Mouse (Mus musculus) midbrain, embryonic 10.5 days (tissue): ENCODE results near the gene Ucp3. TPM values are rescaled to one million over a fixed set of nuclear protein-coding genes. Genes with fewer than 3 reads are reported as not detected.
A peak's percentile ranks its signal among the peaks of the same experiment; 100 is the strongest.

Experiments
- DNase-seq: peaks from one replicate; pipeline ENCODE4 v3.0.0-alpha.2; 2017; ENCODE audit warnings: low spot score
- H3K27ac ChIP-seq: fragments of 300-500 bp; sonication (generic); replicated peaks from 2 replicates; pipeline ENCODE4 v1.5.1; 2016; ENCODE audit warnings: mild to moderate bottlenecking
- H3K27me3 ChIP-seq: fragments of 300-500 bp; sonication (generic); 2 replicates; pipeline ENCODE4 v1.6.1; 2016; ENCODE audit warnings: low read depth, mild to moderate bottlenecking; ENCODE audit not compliant: poor library complexity, severe bottlenecking
- H3K36me3 ChIP-seq: fragments of 300-500 bp; sonication (generic); 2 replicates; pipeline ENCODE4 v1.6.1; 2016; ENCODE audit warnings: mild to moderate bottlenecking, moderate library complexity
- H3K4me1 ChIP-seq: fragments of 300-500 bp; sonication (generic); 2 replicates; pipeline ENCODE4 v1.6.1; 2016
- H3K4me3 ChIP-seq: fragments of 300-500 bp; sonication (generic); 2 replicates; pipeline ENCODE4 v1.5.1; 2016; ENCODE audit warnings: mild to moderate bottlenecking, moderate library complexity
- H3K9me3 ChIP-seq: fragments of 300-500 bp; sonication (generic); replicated peaks from 2 replicates; pipeline ENCODE4 v1.6.1; 2016; ENCODE audit warnings: mild to moderate bottlenecking
- WGBS: fragments of 180-500 bp; shearing (Covaris S2); methylation state at CpG from one replicate; pipeline ENCODE4 v1.1.7; 2016; 5-methylcytosine and 5-hydroxymethylcytosine counted together
- polyA plus RNA-seq: library from polyadenylated mRNA; unstranded; fragments of >200 nt; fragmentation: Nextera tagmentation; extraction: Ambion mirVana; gene quantifications from 2 replicates; pipeline ENCODE4 v1.2.1, GENCODE M21; 2016

Gene Ucp3
- not detected in 2 replicates for polyA plus RNA-seq

DNA sequence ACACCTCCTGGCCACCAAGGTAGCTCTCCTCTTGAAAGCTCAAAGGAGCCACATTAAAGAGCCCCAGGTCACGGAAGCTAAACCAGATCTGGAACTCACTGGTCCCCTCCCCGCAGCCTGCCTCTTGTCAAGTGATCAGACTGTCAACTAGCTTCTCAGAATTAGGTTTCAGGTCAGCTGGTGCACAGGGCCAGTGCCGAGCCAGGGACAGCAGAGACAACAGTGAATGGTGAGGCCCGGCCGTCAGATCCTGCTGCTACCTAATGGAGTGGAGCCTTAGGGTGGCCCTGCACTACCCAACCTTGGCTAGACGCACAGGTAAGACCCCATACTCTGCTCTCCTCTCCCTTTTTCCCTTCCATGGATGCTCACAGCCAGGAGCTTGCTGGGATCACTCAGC, at the start of gene Ucp3:
Gene Ucp3, plus strand, starts transcription at position 214 of the 400 bp plus-strand sequence.
- H3K9me3 ChIP-seq = no peaks in the 10 kb centered on the region
- no peaks in the 10 kb centered on the region for H3K4me1 ChIP-seq
- 88% methylated on average over 6 of the region's 6 CpGs for WGBS
- H3K36me3 ChIP-seq = peaks cover 35% of the 10 kb centered on the region
- H3K27ac ChIP-seq = 0 out of 2 replicates have a peak within 1 kb of the TSS, but pooled peaks have one; percentile 9
- no peaks in the 10 kb centered on the region for H3K27me3 ChIP-seq
- H3K4me3 ChIP-seq = no peak within 1 kb of the TSS
- no peak for DNase-seq

DNA sequence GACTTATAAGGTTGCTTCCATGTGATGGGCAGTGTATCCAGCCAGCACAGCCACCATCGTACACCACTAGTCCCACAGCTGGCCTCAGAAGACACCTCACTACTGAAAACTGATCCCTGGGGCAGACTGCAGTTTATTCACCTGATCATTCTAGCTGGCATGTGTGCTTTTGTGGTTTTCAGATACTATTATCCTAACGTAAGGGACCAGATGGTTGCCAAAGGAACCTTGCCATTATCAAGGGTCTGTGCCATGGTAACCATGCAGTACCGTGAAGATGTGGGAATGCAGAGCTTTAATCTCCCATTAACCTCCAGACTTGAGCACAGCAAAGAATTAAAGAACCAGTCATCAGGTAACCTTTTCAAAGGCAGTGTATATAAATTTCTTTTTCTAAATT, 47.0 kb upstream of the Ucp3 start:
- 90% methylated on average over 3 of the region's 3 CpGs for WGBS
- Histone ChIP-seq H3K4me3 (no peak overlapping the region), H3K9me3 (no peaks in the 10 kb centered on the region), H3K27ac (no peak overlapping the region), H3K27me3 (no peaks in the 10 kb centered on the region), H3K4me1 (no peaks in the 10 kb centered on the region), H3K36me3 (peaks cover 98% of the 10 kb centered on the region)
- no peak for DNase-seq

GRCm38 (mm10) chr7:100429102-100429501, 43.7 kb upstream of the Ucp3 start:
- Histone ChIP-seq H3K27ac (no peak overlapping the region), H3K4me3 (no peak overlapping the region), H3K36me3 (peaks cover 99% of the 10 kb centered on the region), H3K9me3 (no peaks in the 10 kb centered on the region), H3K4me1 (no peaks in the 10 kb centered on the region), H3K27me3 (no peaks in the 10 kb centered on the region)
- 70% methylated on average over 3 of the region's 3 CpGs for WGBS
- DNase-seq = peak; percentile 24

DNA sequence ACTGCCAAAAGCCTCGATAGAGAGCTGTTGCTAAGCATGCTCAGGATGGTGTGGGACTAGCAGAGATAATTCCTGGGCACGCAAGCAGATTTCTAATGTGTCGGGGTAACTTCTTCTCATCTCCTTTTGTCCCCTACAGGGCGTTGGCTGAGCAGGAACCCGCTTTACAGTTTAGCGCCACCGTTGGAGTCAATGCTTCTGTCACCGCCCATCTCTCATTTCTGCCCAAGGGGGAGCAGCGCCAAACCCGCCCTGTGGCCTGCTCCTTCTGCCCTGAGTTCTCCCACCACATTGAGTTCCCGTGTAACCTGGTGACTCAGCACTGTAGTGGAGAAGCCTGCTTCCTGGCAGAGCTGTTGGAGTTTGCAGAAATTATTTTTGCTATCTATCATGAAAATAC, 42.9 kb upstream of the Ucp3 start:
- DNase-seq = no peak
- WGBS = 95% methylated on average over 11 of the region's 11 CpGs
- peaks cover 99% of the 10 kb centered on the region for H3K36me3 ChIP-seq

GRCm38 (mm10) chr7:100431103-100431502, 41.7 kb upstream of the Ucp3 start:
- H3K27ac ChIP-seq = no peak overlapping the region
- H3K4me1 ChIP-seq = no peaks in the 10 kb centered on the region
- H3K36me3 ChIP-seq = peaks cover 99% of the 10 kb centered on the region
- no peaks in the 10 kb centered on the region for H3K27me3 ChIP-seq
- WGBS = 94% methylated on average over 5 of the region's 5 CpGs
- no peaks in the 10 kb centered on the region for H3K9me3 ChIP-seq
- H3K4me3 ChIP-seq = no peak overlapping the region
- no peak for DNase-seq

More for the DNA sequence above, 42.9 kb upstream of the Ucp3 start:
- no peak overlapping the region for H3K27ac ChIP-seq
- no peak overlapping the region for H3K4me3 ChIP-seq
- no peaks in the 10 kb centered on the region for H3K4me1 ChIP-seq
- H3K27me3 ChIP-seq = no peaks in the 10 kb centered on the region
- no peaks in the 10 kb centered on the region for H3K9me3 ChIP-seq

DNA sequence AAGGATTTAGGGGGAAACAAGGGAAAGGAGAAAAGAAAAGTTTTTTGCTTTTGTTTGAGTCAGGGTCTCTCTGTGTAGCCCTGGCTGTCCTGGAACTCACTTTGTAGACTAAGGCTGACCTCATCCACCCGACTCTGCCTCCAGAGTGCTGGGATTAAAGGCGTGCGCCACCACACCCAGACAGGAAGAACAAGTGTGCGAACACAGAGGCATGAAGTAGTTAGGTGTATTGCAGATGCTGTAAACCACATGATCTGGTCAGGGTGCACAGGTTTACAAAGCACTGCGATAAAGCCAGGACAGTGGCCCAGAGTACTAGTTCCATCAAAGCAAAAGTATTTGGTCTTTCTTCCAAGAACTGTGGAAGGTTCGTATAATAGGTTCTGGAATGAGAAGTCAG, 39.5 kb upstream of the Ucp3 start:
- Histone ChIP-seq H3K4me1 (no peaks in the 10 kb centered on the region), H3K4me3 (no peak overlapping the region), H3K27ac (no peak overlapping the region), H3K27me3 (no peaks in the 10 kb centered on the region), H3K9me3 (no peaks in the 10 kb centered on the region), H3K36me3 (peaks cover 99% of the 10 kb centered on the region)
- 94% methylated on average over 6 of the region's 6 CpGs for WGBS
- DNase-seq = no peak

- H3K9me3 ChIP-seq = no peaks in the 10 kb centered on the region
- no peaks in the 10 kb centered on the region for H3K4me1 ChIP-seq
- 89% methylated on average over 4 of the region's 4 CpGs for WGBS
- H3K27ac ChIP-seq = no peak overlapping the region
- no peaks in the 10 kb centered on the region for H3K27me3 ChIP-seq
- peaks cover 96% of the 10 kb centered on the region for H3K36me3 ChIP-seq
- no peak overlapping the region for H3K4me3 ChIP-seq
- DNase-seq = no peak
Observed at GRCm38 (mm10) chr7:100443728-100444127, 29.1 kb upstream of the Ucp3 start.

- no peak overlapping the region for H3K27ac ChIP-seq
- DNase-seq = no peak
- H3K27me3 ChIP-seq = no peaks in the 10 kb centered on the region
- peaks cover 96% of the 10 kb centered on the region for H3K36me3 ChIP-seq
- H3K9me3 ChIP-seq = no peaks in the 10 kb centered on the region
- H3K4me1 ChIP-seq = no peaks in the 10 kb centered on the region
- 96% methylated on average over 5 of the region's 5 CpGs for WGBS
- no peak overlapping the region for H3K4me3 ChIP-seq
Observed at GRCm38 (mm10) chr7:100446271-100446670, 26.5 kb upstream of the Ucp3 start.

- Histone ChIP-seq H3K27me3 (no peaks in the 10 kb centered on the region), H3K4me1 (no peaks in the 10 kb centered on the region), H3K27ac (no peak overlapping the region), H3K9me3 (no peaks in the 10 kb centered on the region), H3K36me3 (peaks cover 96% of the 10 kb centered on the region), H3K4me3 (no peak overlapping the region)
- DNase-seq = no peak
- 96% methylated on average over 12 of the region's 12 CpGs for WGBS
Observed at GRCm38 (mm10) chr7:100448530-100448929, 24.3 kb upstream of the Ucp3 start.

- DNase-seq = no peak
- Histone ChIP-seq H3K9me3 (no peaks in the 10 kb centered on the region), H3K4me1 (no peaks in the 10 kb centered on the region), H3K27ac (no peak overlapping the region), H3K27me3 (no peaks in the 10 kb centered on the region), H3K4me3 (no peak overlapping the region), H3K36me3 (peaks cover 96% of the 10 kb centered on the region)
- WGBS = 95% methylated on average over 3 of the region's 3 CpGs
Observed at GRCm38 (mm10) chr7:100448985-100449384, 23.8 kb upstream of the Ucp3 start.

- no peaks in the 10 kb centered on the region for H3K9me3 ChIP-seq
- H3K4me1 ChIP-seq = no peaks in the 10 kb centered on the region
- H3K4me3 ChIP-seq = no peak overlapping the region
- 88% methylated on average over 1 of the region's 1 CpGs for WGBS
- no peak for DNase-seq
- no peaks in the 10 kb centered on the region for H3K27me3 ChIP-seq
- H3K36me3 ChIP-seq = peaks cover 98% of the 10 kb centered on the region
- H3K27ac ChIP-seq = no peak overlapping the region
Observed at GRCm38 (mm10) chr7:100458153-100458552, 14.6 kb upstream of the Ucp3 start.

DNA sequence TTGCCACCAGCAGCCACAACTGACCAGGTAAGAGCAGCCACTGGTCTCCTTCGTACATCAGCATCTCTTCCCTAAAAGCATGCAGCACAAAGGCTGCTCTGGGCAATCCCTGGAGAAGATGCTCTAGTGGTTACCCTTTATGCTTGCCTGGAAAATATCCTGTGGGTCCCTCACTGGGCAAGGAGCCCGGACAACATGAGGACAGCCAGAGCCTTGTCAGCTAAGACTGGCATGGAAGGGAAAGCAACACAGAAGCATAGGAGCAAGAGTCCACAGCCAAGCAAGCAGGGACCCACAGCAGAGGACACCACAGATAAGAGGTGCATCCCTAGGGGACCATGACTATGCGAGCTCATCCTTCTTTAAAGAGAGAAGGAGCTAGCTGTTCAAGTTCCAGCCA, 12.9 kb upstream of the Ucp3 start:
- H3K36me3 ChIP-seq = peaks cover 97% of the 10 kb centered on the region
- DNase-seq = no peak
- H3K27ac ChIP-seq = no peak overlapping the region
- H3K4me1 ChIP-seq = no peaks in the 10 kb centered on the region
- H3K4me3 ChIP-seq = no peak overlapping the region
- no peaks in the 10 kb centered on the region for H3K9me3 ChIP-seq
- WGBS = 93% methylated on average over 3 of the region's 3 CpGs
- H3K27me3 ChIP-seq = no peaks in the 10 kb centered on the region

- H3K9me3 ChIP-seq = no peaks in the 10 kb centered on the region
- H3K27me3 ChIP-seq = no peaks in the 10 kb centered on the region
- H3K36me3 ChIP-seq = peaks cover 97% of the 10 kb centered on the region
- H3K4me1 ChIP-seq = no peaks in the 10 kb centered on the region
- H3K27ac ChIP-seq = no peak overlapping the region
- no peak overlapping the region for H3K4me3 ChIP-seq
- DNase-seq = no peak
- 86% methylated on average over 6 of the region's 6 CpGs for WGBS
Observed at GRCm38 (mm10) chr7:100461621-100462151, 11.1 kb upstream of the Ucp3 start.

- no peak overlapping the region for H3K27ac ChIP-seq
- H3K27me3 ChIP-seq = no peaks in the 10 kb centered on the region
- 82% methylated on average over 9 of the region's 9 CpGs for WGBS
- H3K36me3 ChIP-seq = peaks cover 96% of the 10 kb centered on the region
- no peaks in the 10 kb centered on the region for H3K9me3 ChIP-seq
- H3K4me3 ChIP-seq = no peak overlapping the region
- no peaks in the 10 kb centered on the region for H3K4me1 ChIP-seq
- no peak for DNase-seq
Observed at GRCm38 (mm10) chr7:100463194-100463593, 9.6 kb upstream of the Ucp3 start.
